Mouse (Mus musculus) brain, embryonic 14.5 days (tissue): ENCODE data around the gene Hoxa3. TPM values are rescaled to one million over a fixed set of nuclear protein-coding genes. Genes with fewer than 3 reads are reported as not detected.

ENCODE experiments used
- DNase-seq: peaks from one replicate; pipeline ENCODE4 v3.0.0-alpha.2; 2011; ENCODE audit warnings: low read depth
- CTCF ChIP-seq: fragments of 200-500 bp; IDR thresholded peaks from 2 replicates; pipeline ENCODE4 v1.5.1; 2012; ENCODE audit warnings: inconsistent platforms, mild to moderate bottlenecking, moderate library complexity, borderline replicate concordance; ENCODE audit not compliant: insufficient read depth, insufficient read length; ENCODE audit errors: extremely low read depth
- POLR2A ChIP-seq: fragments of 200-500 bp; IDR thresholded peaks from 2 replicates; pipeline ENCODE4 v1.6.1; 2012; ENCODE audit warnings: mild to moderate bottlenecking, inconsistent platforms, borderline replicate concordance; ENCODE audit not compliant: poor library complexity, insufficient read depth, insufficient read length, severe bottlenecking; ENCODE audit errors: extremely low read depth
- polyA plus RNA-seq: library from polyadenylated mRNA; depleted of rRNA; stranded (reverse); fragments of >200 nt; gene quantifications from 2 replicates; pipeline ENCODE4 v1.2.3, GENCODE M21; 2012

Hoxa3 gene
- polyA plus RNA-seq, 1 experiment = 20.3 TPM

DNA sequence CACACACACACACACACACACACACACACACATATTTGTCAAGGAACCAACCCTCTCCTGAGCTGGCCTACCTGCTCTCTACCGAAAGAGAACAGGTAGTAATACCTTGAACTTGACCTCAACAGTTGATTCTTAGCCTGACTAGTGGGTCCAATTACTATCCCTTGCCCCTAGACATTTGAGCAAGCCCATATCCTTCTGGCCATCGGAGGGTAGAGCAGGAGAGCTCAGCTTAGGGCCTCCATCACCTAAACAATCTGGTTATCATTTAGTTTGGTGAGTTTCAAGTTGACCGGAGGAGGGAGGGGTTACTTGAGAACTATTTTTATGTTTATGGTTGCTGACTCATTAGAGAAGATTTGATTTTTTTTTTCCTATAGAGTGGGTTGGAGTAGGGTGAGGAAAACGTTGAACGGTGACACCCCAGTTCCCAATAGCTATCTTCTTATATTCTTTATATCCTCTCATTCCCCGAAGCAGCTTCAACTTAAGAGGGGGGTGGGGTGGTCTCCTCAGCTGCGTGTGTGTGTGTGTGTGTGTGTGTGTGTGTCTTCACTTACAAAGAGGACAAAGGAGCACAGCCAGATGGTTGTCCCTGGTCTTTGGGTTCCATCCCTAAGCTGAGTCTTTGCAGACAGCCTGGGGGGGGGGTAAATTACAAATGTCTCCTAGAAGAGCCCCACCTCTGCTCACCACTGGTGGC is 38.2 kb upstream of the Hoxa3 start:
- TF ChIP-seq POLR2A = no peak
- no peak for TF ChIP-seq CTCF
- no peak for DNase-seq

DNA sequence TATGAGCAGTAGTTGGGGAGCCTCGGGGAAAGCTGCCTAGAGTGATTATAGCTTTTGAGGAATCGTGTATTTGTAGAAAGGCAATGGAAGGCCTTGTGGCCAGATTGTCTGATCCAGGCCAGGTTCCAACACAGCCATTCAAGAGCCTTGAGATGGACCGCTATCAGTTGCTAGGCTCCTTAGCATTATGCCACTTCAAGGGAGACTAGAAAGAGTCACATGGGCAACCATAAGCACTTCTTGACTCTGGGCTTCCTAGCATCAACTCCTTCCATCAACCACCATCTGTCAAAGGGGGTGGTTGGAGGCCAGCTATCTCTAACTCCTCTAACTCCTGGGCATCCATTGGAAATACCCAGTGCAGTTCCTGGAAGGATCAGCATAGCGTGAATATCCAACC is 36.7 kb upstream of the Hoxa3 start:
- no peak for DNase-seq

DNA sequence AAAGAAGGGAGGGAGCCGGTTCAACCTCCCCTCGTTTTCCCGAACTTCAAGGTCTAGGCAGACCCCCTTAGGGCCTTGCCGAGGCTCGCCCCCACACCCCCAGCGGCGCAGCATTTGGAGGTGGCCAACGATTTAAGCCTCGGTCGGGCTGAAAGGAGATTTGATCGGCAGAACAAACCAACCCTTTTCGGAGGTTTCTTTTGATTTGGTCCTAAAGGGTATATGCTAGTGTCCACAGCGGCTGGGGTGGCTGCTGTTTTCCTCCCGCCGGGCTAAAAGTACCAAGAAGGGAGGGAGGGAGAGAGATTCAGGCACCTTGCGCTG is 36.2 kb upstream of the Hoxa3 start:
- TF ChIP-seq CTCF (no peak), POLR2A (no peak)

More for the DNA sequence above, 36.7 kb upstream of the Hoxa3 start:
- TF ChIP-seq CTCF (no peak), POLR2A (no peak)

DNA sequence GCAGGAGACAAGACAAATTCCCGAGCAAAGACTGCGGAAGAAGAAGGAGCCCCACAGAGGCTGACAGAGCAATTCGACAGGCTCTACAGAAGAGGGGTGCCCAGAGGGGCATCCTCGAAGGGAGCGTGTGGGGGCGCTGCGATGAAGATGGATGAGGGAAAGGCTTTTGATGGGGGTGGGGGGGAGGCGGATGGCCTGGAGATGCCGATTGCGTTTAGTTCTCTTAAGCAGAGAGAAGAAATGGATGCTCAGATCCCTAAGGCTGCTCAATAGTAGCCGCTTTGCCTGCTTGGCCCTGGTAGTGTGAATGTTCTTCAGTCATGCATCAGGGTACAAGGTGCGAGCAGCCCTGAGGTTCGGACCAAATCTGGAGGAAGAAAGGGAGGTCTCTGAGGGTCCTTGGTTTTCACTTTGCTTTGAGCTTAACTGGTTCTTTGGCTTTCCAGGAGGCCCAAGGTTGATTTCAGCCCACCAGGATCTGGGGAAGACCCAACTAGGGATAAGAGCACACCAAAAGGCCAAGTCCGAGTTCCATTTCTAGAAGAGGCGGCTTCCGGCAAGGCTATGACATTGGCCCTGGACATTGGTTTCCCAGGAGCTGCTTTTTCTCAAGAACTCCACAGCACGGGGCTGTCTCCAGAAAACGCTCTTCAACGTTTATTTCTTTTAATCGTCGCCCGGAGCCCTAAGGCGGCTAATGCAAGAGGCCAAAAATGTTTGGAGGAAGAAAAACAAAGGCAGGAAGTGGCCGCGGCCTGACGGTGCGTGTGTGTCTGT is 35.7 kb upstream of the Hoxa3 start:
- TF ChIP-seq CTCF (no peak), POLR2A (no peak)
- DNase-seq = no peak

More for the DNA sequence above, 36.2 kb upstream of the Hoxa3 start:
- DNase-seq = no peak

DNA sequence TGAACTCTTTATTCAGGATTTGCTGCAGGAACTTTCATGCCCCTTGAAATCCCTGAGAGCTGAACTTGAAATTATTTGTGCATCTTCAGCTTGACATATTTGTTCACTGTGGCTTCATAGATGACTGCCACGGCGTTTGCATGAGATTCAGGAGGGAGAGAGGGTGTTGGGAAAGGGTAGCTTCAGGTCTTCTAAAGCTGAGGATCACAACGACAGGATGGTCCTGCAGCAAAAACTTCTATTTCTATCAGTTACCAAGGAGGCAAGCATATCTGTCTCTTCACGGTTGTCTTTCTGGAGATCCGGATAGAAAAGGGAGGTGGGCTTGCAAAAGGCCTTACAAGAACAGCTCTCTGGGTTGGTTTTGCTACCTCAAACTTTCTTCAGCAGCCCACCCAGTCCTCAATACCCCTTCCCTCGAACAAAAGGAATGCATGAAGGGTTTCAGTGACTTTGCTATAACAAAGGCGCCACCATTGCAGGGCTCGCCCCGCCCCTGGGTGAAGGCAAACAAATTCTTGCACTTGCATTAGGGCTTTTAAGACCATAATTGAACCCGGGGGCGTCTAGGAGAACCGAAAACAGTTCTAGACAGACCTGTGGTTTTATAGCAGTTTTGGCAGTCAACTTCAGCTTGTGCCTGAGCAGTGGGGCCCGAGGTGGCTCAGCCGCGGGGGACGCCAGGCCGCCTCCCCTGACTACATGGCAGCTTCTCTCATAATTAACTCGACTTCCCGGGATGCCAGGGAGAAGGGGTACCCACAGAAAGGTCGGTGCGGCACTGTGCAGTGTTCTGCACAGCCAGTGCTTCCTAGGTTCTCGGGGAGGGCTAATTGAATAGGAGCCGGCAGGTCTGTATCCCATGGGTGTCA is 34.9 kb upstream of the Hoxa3 start:
- TF ChIP-seq CTCF = no peak
- no peak for TF ChIP-seq POLR2A
- no peak for DNase-seq

DNA sequence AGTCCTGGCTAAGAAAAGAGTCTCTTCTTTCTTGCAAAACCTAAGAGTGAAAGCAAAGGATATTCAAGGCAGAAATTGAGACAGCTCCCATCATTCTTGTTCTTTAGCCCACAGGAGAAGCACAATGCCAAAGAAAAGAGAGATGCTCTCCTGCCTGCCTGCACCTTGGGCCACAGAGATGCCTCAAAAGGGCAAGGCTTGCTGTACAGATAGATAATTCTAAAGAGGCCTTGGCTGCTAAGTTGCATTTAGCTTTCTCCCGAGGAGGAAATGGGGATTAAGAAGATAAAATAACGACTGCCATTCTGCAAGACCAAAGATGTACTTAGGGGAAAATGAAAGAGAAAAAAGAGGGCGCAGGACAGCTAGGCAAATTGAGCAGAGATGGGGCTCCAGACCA is 33.8 kb upstream of the Hoxa3 start:
- TF ChIP-seq CTCF (no peak), POLR2A (no peak)
- DNase-seq = no peak

DNA sequence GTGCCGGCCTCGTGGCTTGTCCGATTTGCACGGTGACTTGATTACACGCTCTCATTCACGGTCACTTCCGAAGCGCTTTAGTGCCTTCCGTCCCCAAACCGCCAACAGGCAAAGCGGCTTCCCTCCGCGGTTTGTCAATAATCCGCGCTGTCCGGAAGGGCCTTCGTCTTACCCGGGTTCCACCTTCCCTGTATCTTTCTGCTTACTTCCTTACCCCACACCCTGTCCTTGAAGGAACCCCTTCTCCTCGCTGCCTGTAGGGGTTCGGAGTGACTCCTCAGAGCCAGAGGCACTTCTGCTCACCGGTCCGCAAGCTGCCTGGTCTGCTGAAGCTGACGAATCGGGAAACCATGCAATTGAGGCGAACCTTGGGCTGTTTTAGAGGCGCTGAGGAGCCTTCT is 33.3 kb upstream of the Hoxa3 start:
- DNase-seq = peak; percentile 39
- no peak for TF ChIP-seq POLR2A
- no peak for TF ChIP-seq CTCF

DNA sequence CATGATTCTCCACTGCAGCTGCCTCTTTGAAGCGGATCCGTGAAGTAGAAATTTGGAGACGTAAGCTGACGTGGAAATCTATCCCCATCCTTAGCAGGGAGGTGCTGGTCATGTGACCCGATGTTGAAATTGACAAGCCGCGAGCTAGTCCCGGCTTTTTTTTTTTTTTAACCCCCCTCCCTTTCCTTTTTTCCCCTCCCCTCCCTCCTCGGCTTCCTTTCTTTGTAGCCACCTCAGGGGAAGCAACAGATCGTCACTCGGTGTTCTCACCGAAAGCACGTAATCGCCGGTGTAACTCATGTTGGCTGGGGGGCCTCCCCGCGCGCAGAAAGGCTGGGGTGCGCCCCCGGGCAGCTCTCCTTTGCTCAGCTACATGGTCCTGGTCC is 32.6 kb upstream of the Hoxa3 start, which contains the start of gene Hoxa11:
TSS of gene Hoxa11 (minus strand) at position 54 of the 386 bp plus-strand sequence.
- DNase-seq = no peak
- TF ChIP-seq POLR2A = no peak
- no peak for TF ChIP-seq CTCF

DNA sequence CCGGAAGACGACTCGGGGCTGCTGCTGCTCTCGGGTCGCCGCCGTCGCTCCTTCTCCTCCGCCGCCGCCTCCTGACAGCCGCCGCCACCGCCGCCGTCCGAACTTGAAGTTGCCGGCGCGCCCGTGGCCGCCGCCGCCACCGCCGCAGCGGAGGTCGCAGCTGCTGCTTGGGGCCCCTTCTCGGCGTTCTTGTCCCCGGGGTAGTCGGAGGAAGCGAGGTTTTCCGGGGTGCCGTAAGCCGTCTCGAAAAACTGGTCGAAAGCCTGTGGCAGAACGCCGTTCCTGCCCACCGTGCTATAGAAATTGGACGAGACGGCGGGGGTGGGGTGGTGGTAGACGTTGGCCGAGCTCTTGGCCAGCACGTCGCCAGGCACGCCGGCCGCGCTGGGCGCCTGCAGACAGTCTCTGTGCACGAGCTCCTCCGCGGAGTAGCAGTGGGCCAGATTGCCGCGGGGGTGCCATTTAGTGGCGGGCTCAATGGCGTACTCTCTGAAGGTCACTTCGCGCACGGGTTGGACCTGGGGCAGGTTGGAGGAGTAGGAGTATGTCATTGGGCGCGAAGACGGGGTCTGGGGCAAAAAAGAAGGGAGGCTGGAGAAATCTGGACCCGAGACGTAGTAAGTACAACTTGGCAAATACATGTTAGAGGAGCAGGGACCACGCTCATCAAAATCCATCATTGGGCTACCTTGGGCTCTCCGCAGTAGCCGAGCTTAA is 32.1 kb upstream of the Hoxa3 start:
- no peak for DNase-seq
- TF ChIP-seq CTCF (no peak), POLR2A (no peak)

DNA sequence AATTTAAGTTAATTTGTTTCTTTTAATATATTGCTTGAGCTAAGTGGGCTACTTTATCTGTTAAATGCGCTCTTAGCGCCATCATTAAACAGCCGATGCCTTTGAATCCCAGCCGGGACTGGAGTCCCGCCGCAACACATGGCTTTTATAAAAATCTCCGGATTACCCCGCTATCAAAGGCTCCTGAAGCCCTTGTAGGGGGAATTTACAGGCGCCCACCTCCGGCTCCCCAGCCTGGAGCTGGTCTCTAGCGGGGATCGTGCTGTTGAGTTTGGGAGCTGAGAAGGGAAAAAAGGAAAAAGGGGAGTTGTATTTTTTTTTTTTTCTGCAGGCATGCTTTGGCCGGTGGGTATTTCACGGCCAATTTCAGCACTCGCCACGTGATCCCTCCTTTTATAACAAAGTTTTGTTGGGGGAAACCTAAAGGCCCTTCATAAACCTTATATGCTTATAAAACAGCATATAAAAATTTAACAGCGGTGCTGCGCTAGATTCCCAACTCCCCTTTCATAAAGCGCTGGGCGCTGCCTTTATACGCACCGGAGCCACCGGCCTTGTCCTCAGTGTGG is 31.4 kb upstream of the Hoxa3 start:
- no peak for DNase-seq
- TF ChIP-seq CTCF (no peak), POLR2A (no peak)

DNA sequence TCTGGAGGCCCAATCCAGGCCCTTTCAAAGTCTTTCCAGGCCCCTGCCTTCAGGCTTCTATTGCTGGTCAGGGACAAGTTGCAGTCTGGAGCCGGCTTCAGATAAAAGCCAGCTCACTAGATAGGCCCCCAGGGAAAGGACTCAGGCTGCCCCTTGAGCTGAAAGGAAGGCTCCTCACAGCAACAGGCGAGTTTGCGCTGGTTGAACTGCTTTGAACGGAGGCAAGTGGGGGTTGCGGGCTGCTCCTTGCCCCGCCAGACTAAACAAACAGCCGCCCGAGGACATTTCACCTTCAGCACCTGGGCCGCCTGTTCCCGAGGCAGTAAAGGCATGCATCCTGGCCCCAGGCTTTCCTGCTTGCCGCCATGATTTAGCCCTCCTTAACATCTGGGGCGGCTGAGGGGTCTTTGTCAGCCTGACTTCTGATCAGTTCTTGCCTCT is 30.6 kb upstream of the Hoxa3 start:
- DNase-seq = no peak
- no peak for TF ChIP-seq POLR2A
- TF ChIP-seq CTCF = no peak

DNA sequence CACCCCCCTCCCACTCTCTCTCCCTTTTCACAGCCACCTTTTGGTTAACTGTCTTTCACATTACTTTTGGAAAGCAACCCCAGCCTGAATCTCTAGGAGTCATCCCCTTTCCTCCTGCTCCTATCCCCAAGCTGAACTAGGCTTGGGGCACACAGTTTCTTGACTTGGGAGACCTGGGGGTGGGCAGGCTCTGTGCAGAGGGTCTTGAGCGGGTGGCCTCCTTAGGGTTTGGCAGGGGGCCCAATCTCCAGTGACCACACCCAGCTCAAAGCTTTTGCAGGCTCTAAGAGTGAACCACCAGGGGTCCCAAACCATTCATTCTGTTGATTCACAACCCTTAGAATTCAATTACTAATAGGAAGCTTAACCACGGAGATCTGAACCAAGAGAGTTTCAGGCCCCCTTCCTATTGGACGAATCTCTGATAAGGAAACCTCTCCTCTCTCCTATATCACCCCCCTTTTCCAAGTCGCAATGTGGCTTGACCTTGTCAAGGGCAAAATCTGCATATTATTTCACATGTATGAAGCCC is 29.7 kb upstream of the Hoxa3 start:
- no peak for TF ChIP-seq POLR2A
- no peak for TF ChIP-seq CTCF
- no peak for DNase-seq
